In the genomic region with DNA sequence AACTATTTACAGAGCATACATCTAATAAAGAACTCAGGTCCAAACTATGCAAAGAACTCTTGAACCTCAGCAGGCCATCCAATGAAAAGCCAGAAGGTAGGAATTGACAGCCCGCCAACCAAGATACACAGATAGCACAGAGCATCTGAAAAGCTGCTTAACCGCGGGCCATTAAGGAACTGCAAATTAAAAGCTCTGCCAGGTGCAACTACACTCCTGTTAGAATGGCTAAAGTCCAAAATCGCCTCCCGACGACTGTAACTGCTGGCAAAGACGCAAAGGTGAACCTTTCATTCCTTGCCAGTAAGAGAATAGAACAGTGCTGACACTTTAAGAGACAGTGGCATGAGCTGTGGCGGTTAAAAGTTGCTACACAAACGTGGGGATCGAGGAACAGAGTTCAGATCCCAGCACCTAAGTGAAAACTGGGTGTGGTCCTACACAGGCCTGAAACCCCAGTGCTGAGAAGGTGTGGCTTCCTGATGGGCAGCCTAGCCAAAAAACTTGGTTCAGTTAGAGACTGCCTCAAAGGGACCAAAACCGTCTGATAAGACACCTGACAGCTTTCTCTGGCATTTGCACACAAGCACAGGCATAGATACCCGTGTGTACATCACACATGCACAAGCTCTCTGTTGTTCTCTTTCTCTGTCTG, we compare ENCODE assay signal across 12 mouse cellular contexts. TPM values are rescaled to one million over a fixed set of nuclear protein-coding genes. Genes with fewer than 3 reads are reported as not detected.
DNase-seq lines count a peak whose midpoint lies in the region; ATAC-seq and TF ChIP-seq lines count a peak whose summit lies in the region.
"Had no signal": no experiment of that assay in that cellular context is flagged by ENCODE, and none has a peak within 500 bp of the region (broad histone marks: within the 10 kb centered on the region; RNA-seq: fewer than 3 reads in every experiment).

No protein-coding gene starts in this region.

- WGBS in kidney, embryonic 14.5 days: 75% methylated on average over 12 of the region's 12 CpGs
- 13% methylated on average over 12 of the region's 12 CpGs for WGBS in small intestine, adult 2 months

- H3K79me2 ChIP-seq in MEL (ENCODE audit: control insufficient read depth, insufficient read depth, low read length, poor library complexity): no peaks in the 10 kb centered on the region

- 0 out of 2 replicates have a peak, but pooled peaks cover under 1% of the 10 kb centered on the region for H3K4me1 ChIP-seq in kidney, embryonic 14.5 days (ENCODE audit: control insufficient read depth, insufficient read depth, low read length)
- peaks cover 12 to 31% of the 10 kb centered on the region in 2 experiments for H3K4me1 ChIP-seq in MEL (ENCODE audit: control insufficient read depth in 1 of 2, insufficient read depth in 2 of 2, low read length in 2 of 2)
- peaks cover 25% of the 10 kb centered on the region; the same call in 1 of the 2 replicates for H3K4me1 ChIP-seq in small intestine, adult 2 months (ENCODE audit: control insufficient read depth, insufficient read depth, insufficient read length, low read length)
- H3K4me1 ChIP-seq: hindbrain, embryonic 13.5 days had no signal

- no peak overlapping the region for H3K9ac ChIP-seq in kidney, embryonic 14.5 days (ENCODE audit: low read depth, low read length)
- H3K9ac ChIP-seq in MEL (ENCODE audit: control insufficient read depth, low read depth, low read length, poor library complexity, severe bottlenecking): no peak overlapping the region
- H3K9ac ChIP-seq: hindbrain, embryonic 13.5 days; limb, embryonic 15.5 days had no signal

- TF ChIP-seq POLR2A in MEL (IDR thresholded peaks at IDR 0.05; ENCODE audit: control insufficient read depth in 1 of 2, insufficient read depth in 1 of 2, low read depth in 1 of 2, low read length in 2 of 2, poor library complexity in 1 of 2): no peak
- TF ChIP-seq POLR2A in small intestine, adult 2 months (IDR thresholded peaks at IDR 0.05; ENCODE audit: low read depth, low read length): no peak

- peak; percentile 32 for DNase-seq in kidney, adult 11 months
- DNase-seq in MEL (ENCODE audit: low read depth, low spot score): peak; percentile 66
- DNase-seq in kidney, postnatal 25 days: peak; percentile 24 to 43
- DNase-seq in cerebellum, adult 11-12 months: no peak
- DNase-seq in layer of hippocampus, postnatal 25 days (ENCODE audit: extremely low spot score in 1 of 2, low spot score in 1 of 2): no peak
- no peak for DNase-seq in left cerebral cortex, adult 2 months (ENCODE audit: extremely low spot score in 1 of 2, low spot score in 2 of 2)
- DNase-seq: cerebellum, postnatal 36 days had no signal

- no peak for ATAC-seq in kidney, embryonic 14.5 days (ENCODE audit: low FRiP score, low TSS enrichment)
- ATAC-seq: lung, postnatal 0 days had no signal

- H3K4me2 ChIP-seq in kidney, embryonic 14.5 days (replicated peaks; ENCODE audit: low read depth, low read length): no peak overlapping the region
- H3K4me2 ChIP-seq: hindbrain, embryonic 13.5 days; limb, embryonic 15.5 days had no signal

- TF ChIP-seq CTCF in MEL (IDR thresholded peaks at IDR 0.05 in 2 of 3, conservative IDR thresholded peaks at IDR 0.05 in 1 of 3; ENCODE audit: control insufficient read depth in 1 of 3, insufficient read depth in 1 of 3, low read depth in 2 of 3, low read length in 3 of 3, poor library complexity in 1 of 3, severe bottlenecking in 1 of 3): no peak
- TF ChIP-seq CTCF in small intestine, adult 2 months (IDR thresholded peaks at IDR 0.05; ENCODE audit: extremely low read depth, insufficient read length, insufficient replicate concordance, low read depth, low read length): no peak
- TF ChIP-seq CTCF in left cerebral cortex, adult 2 months (IDR thresholded peaks at IDR 0.05): no peak

- no peaks in the 10 kb centered on the region for H3K9me3 ChIP-seq in kidney, embryonic 14.5 days (ENCODE audit: control insufficient read depth, low read length)
- H3K9me3 ChIP-seq in MEL (replicated peaks; ENCODE audit: insufficient read depth, low read length): no peaks in the 10 kb centered on the region
- H3K9me3 ChIP-seq: hindbrain, embryonic 13.5 days; limb, embryonic 15.5 days had no signal

- H3K27me3 ChIP-seq in kidney, embryonic 14.5 days (ENCODE audit: control insufficient read depth, insufficient read depth, low read length): no peaks in the 10 kb centered on the region
- H3K27me3 ChIP-seq in MEL (ENCODE audit: control insufficient read depth in 1 of 2, insufficient read depth in 2 of 2, low read length in 2 of 2): no peaks in the 10 kb centered on the region
- no peaks in the 10 kb centered on the region for H3K27me3 ChIP-seq in small intestine, adult 2 months (ENCODE audit: control insufficient read depth, insufficient read depth, low read length)
- H3K27me3 ChIP-seq: hindbrain, embryonic 13.5 days; limb, embryonic 15.5 days had no signal

- intact Hi-C loops in left cerebral cortex, adult 2 months (cut with DNase I): no loop called here

- H3K36me3 ChIP-seq in kidney, embryonic 14.5 days (ENCODE audit: control insufficient read depth, insufficient read depth, low read length): no peaks in the 10 kb centered on the region
- H3K36me3 ChIP-seq in MEL (ENCODE audit: control insufficient read depth in 1 of 2, insufficient read depth in 2 of 2, low read length in 2 of 2): peaks cover 0 to 26% of the 10 kb centered on the region in 2 experiments; a peak in 2 of 4 replicates
- no peaks in the 10 kb centered on the region for H3K36me3 ChIP-seq in small intestine, adult 2 months (ENCODE audit: control insufficient read depth, insufficient read depth, low read length)
- H3K36me3 ChIP-seq: hindbrain, embryonic 13.5 days; limb, embryonic 15.5 days had no signal

- TF ChIP-seq RAD21 in MEL (IDR thresholded peaks at IDR 0.05; ENCODE audit: low read depth, low read length): no peak

- H3K4me3 ChIP-seq in kidney, embryonic 14.5 days (ENCODE audit: low read length): no peak overlapping the region
- H3K4me3 ChIP-seq in MEL (ENCODE audit: control insufficient read depth in 1 of 2, insufficient read depth in 1 of 2, low read depth in 2 of 2, low read length in 2 of 2): peak overlapping the region; percentile 25 to 28; a peak in 3 of 4 replicates
- H3K4me3 ChIP-seq in small intestine, adult 2 months (ENCODE audit: low read depth, low read length): no peak overlapping the region
- H3K4me3 ChIP-seq in left cerebral cortex, adult 2 months: no peak overlapping the region
- H3K4me3 ChIP-seq: hindbrain, embryonic 13.5 days; limb, embryonic 15.5 days had no signal

- TF ChIP-seq EP300 in MEL (IDR thresholded peaks at IDR 0.05; ENCODE audit: low read depth in 1 of 2, low read length in 2 of 2): peak in 1 of 2 experiments; percentile 27; a peak in 1 of 4 replicates

- no peak overlapping the region for H3K27ac ChIP-seq in kidney, embryonic 14.5 days (ENCODE audit: low read depth, low read length)
- peak overlapping the region; percentile 60 for H3K27ac ChIP-seq in MEL (ENCODE audit: control insufficient read depth, low read depth, low read length)
- H3K27ac ChIP-seq in small intestine, adult 2 months (ENCODE audit: insufficient read depth, low read depth, low read length): peak overlapping the region; percentile 81
- no peak overlapping the region for H3K27ac ChIP-seq in left cerebral cortex, adult 2 months
- H3K27ac ChIP-seq: hindbrain, embryonic 13.5 days; limb, embryonic 15.5 days had no signal

TF ChIP-seq in MEL, 35 proteins besides CTCF, POLR2A, EP300 and RAD21:
- TF ChIP-seq TCF12 (IDR thresholded peaks at IDR 0.05; ENCODE audit: low read depth, low read length) (peak; percentile 56), ETS1 (IDR thresholded peaks at IDR 0.05; ENCODE audit: low read depth, low read length) (peak; percentile 34; the same call in 1 of the 2 replicates), GATA1 (IDR thresholded peaks at IDR 0.05; ENCODE audit: low read depth, low read length) (peak; percentile 49; the same call in 1 of the 2 replicates), CHD2 (IDR thresholded peaks at IDR 0.05; ENCODE audit: low read length) (no peak), ZC3H11A (IDR thresholded peaks at IDR 0.05; ENCODE audit: low read depth, low read length) (no peak)

RNA-seq across cellular contexts. Expression of a gene that starts 10.5 kb away (rescaled TPM):
- 116 and 136 TPM in 2 replicates for polyA plus RNA-seq in kidney, embryonic 14.5 days (2014; fragmentation: Nextera tagmentation; extraction: Ambion mirVana)
- total RNA-seq in MEL (2012; rRNA removed): 5.4 and 8.6 TPM in 2 replicates
- 10 to 100 TPM in 1 of 2 experiments, not detected in 1; 13.8 TPM for polyA plus RNA-seq in MEL (2012; ENCODE audit: insufficient read depth in 1 of 2, insufficient read length in 2 of 2, low read depth in 1 of 2, low replicate concordance in 2 of 2, missing spikeins in 1 of 2)
- 6.4 and 10.1 TPM in 2 replicates for polyA plus RNA-seq in small intestine, adult 2 months (2012; rRNA removed)
- 10 to 100 TPM; 26.4 to 29.3 TPM for total RNA-seq in layer of hippocampus, postnatal 25 days (2021)
- total RNA-seq in left cerebral cortex, adult 2 months (2021): 10 to 100 TPM; 19.1 to 20.6 TPM

Comparison
In these comparisons a context has a peak if more than half of its experiments do, and no peak if none do; other contexts are left out.
1. DNase-seq: peak in kidney, adult 11 months (single experiment), MEL (single experiment) and kidney, postnatal 25 days (2 of 2); none in cerebellum, adult 11-12 months (single experiment), layer of hippocampus, postnatal 25 days (0 of 2) and left cerebral cortex, adult 2 months (0 of 2).
2. H3K27ac ChIP-seq: peak in MEL (single experiment) and small intestine, adult 2 months (single experiment); none in kidney, embryonic 14.5 days (single experiment) and left cerebral cortex, adult 2 months (single experiment).
3. H3K4me3 ChIP-seq: peak in MEL (2 of 2); none in kidney, embryonic 14.5 days (single experiment), small intestine, adult 2 months (single experiment) and left cerebral cortex, adult 2 months (single experiment).